Mouse (Mus musculus) ES-Bruce4 (cell line): ENCODE measurements around the gene Rbm47. TPM values are rescaled to one million over a fixed set of nuclear protein-coding genes. Genes with fewer than 3 reads are reported as not detected.

Source experiments
- H3K27ac ChIP-seq: 2 replicates; pipeline ENCODE4 v1.5.1; 2012; ENCODE audit warnings: low read length, inconsistent platforms; ENCODE audit not compliant: insufficient read depth
- H3K27me3 ChIP-seq: 2 replicates; pipeline ENCODE4 v1.6.1; 2012; ENCODE audit warnings: mild to moderate bottlenecking, low read length, inconsistent platforms; ENCODE audit not compliant: control insufficient read depth, poor library complexity, insufficient read depth, severe bottlenecking
- H3K36me3 ChIP-seq: 2 replicates; pipeline ENCODE4 v1.6.1; 2012; ENCODE audit warnings: inconsistent platforms, mild to moderate bottlenecking, low read length, moderate library complexity; ENCODE audit not compliant: control insufficient read depth, poor library complexity, insufficient read depth, severe bottlenecking
- H3K4me1 ChIP-seq: one replicate; pipeline ENCODE4 v1.8.1; 2011; ENCODE audit warnings: low read length; ENCODE audit not compliant: control insufficient read depth, insufficient read depth
- H3K4me3 ChIP-seq: 2 replicates; pipeline ENCODE4 v1.5.1; 2011; ENCODE audit warnings: low read depth, mild to moderate bottlenecking, low read length
- H3K9ac ChIP-seq: 2 replicates; pipeline ENCODE4 v1.6.1; 2012; ENCODE audit warnings: low read depth, mild to moderate bottlenecking, inconsistent platforms; ENCODE audit not compliant: poor library complexity, severe bottlenecking
- H3K9me3 ChIP-seq: replicated peaks from 2 replicates; pipeline ENCODE4 v1.6.1; 2012; ENCODE audit warnings: mild to moderate bottlenecking, low read length, inconsistent platforms; ENCODE audit not compliant: control insufficient read depth, poor library complexity, insufficient read depth, severe bottlenecking
- CTCF ChIP-seq: IDR thresholded peaks from one replicate; pipeline ENCODE4 v1.8.1; 2011; ENCODE audit warnings: low read depth, low read length
- EP300 ChIP-seq: IDR thresholded peaks from 2 replicates; pipeline ENCODE4 v1.6.1; 2011; ENCODE audit warnings: low read depth, low read length; ENCODE audit not compliant: insufficient read depth
- POLR2A ChIP-seq: IDR thresholded peaks from one replicate; pipeline ENCODE4 v1.8.1; 2011; ENCODE audit warnings: low read length; ENCODE audit not compliant: insufficient read depth
- polyA plus RNA-seq: library from polyadenylated mRNA; stranded (reverse); fragments of >200 nt; gene quantifications from 2 replicates; pipeline ENCODE4 v1.2.4, GENCODE M21; 2011; ENCODE audit warnings: low read depth; ENCODE audit not compliant: missing spikeins, insufficient read depth, insufficient read length

The Rbm47 gene
- polyA plus RNA-seq, 1 experiment = 82.8 TPM

- Histone ChIP-seq H3K4me1 (no peaks in the 10 kb centered on the region), H3K4me3 (no peak overlapping the region), H3K9me3 (no peaks in the 10 kb centered on the region), H3K27me3 (no peaks in the 10 kb centered on the region), H3K36me3 (no peaks in the 10 kb centered on the region), H3K9ac (no peak overlapping the region), H3K27ac (no peak overlapping the region)
- no peak for TF ChIP-seq POLR2A
These were observed 58.2 kb downstream of the Rbm47 start for GRCm38 (mm10) chr5:66114751-66115150.

GRCm38 (mm10) chr5:66114208-66114607 is 58.7 kb downstream of the Rbm47 start:
- Histone ChIP-seq H3K36me3 (no peaks in the 10 kb centered on the region), H3K9me3 (no peaks in the 10 kb centered on the region), H3K4me3 (no peak overlapping the region), H3K9ac (no peak overlapping the region), H3K4me1 (no peaks in the 10 kb centered on the region), H3K27me3 (no peaks in the 10 kb centered on the region), H3K27ac (no peak overlapping the region)
- no peak for TF ChIP-seq POLR2A
- TF ChIP-seq EP300 = no peak
- TF ChIP-seq CTCF = no peak

- no peak for TF ChIP-seq CTCF
- no peak for TF ChIP-seq EP300
- no peak for TF ChIP-seq POLR2A
These were observed 60.9 kb downstream of the Rbm47 start for GRCm38 (mm10) chr5:66112059-66112458.

GRCm38 (mm10) chr5:66106372-66106771 is 66.5 kb downstream of the Rbm47 start:
- Histone ChIP-seq H3K9me3 (no peaks in the 10 kb centered on the region), H3K4me3 (no peak overlapping the region), H3K4me1 (no peaks in the 10 kb centered on the region), H3K36me3 (no peaks in the 10 kb centered on the region), H3K27ac (no peak overlapping the region), H3K9ac (no peak overlapping the region), H3K27me3 (no peaks in the 10 kb centered on the region)
- TF ChIP-seq CTCF = no peak

More at GRCm38 (mm10) chr5:66112059-66112458, 60.9 kb downstream of the Rbm47 start:
- H3K4me1 ChIP-seq = no peaks in the 10 kb centered on the region
- no peaks in the 10 kb centered on the region for H3K36me3 ChIP-seq
- H3K27me3 ChIP-seq = no peaks in the 10 kb centered on the region
- H3K27ac ChIP-seq = no peak overlapping the region
- no peaks in the 10 kb centered on the region for H3K9me3 ChIP-seq
- H3K4me3 ChIP-seq = no peak overlapping the region
- no peak overlapping the region for H3K9ac ChIP-seq

GRCm38 (mm10) chr5:66105946-66106345 is 67.0 kb downstream of the Rbm47 start:
- TF ChIP-seq EP300 (no peak), POLR2A (no peak), CTCF (no peak)
- H3K9me3 ChIP-seq = no peaks in the 10 kb centered on the region
- H3K9ac ChIP-seq = no peak overlapping the region
- H3K36me3 ChIP-seq = no peaks in the 10 kb centered on the region
- H3K27ac ChIP-seq = no peak overlapping the region
- H3K4me1 ChIP-seq = no peaks in the 10 kb centered on the region
- H3K4me3 ChIP-seq = no peak overlapping the region
- no peaks in the 10 kb centered on the region for H3K27me3 ChIP-seq

GRCm38 (mm10) chr5:66105366-66105765 is 67.6 kb downstream of the Rbm47 start:
- Histone ChIP-seq H3K27me3 (no peaks in the 10 kb centered on the region), H3K27ac (no peak overlapping the region), H3K9ac (no peak overlapping the region), H3K36me3 (no peaks in the 10 kb centered on the region), H3K4me3 (no peak overlapping the region), H3K4me1 (no peaks in the 10 kb centered on the region), H3K9me3 (no peaks in the 10 kb centered on the region)
- TF ChIP-seq EP300 (no peak), CTCF (no peak), POLR2A (no peak)

- H3K36me3 ChIP-seq = no peaks in the 10 kb centered on the region
- no peaks in the 10 kb centered on the region for H3K27me3 ChIP-seq
- H3K9ac ChIP-seq = no peak overlapping the region
- H3K4me1 ChIP-seq = no peaks in the 10 kb centered on the region
- H3K9me3 ChIP-seq = no peaks in the 10 kb centered on the region
- no peak overlapping the region for H3K4me3 ChIP-seq
- TF ChIP-seq EP300 (no peak), CTCF (no peak), POLR2A (no peak)
- H3K27ac ChIP-seq = no peak overlapping the region
These were observed 69.5 kb downstream of the Rbm47 start for GRCm38 (mm10) chr5:66103386-66103785.
